Mouse (Mus musculus): Measurements from ENCODE around the gene Ugt1a8.
"Not testable (repeated sequence)": the region's sequence is repeated elsewhere in the genome, so short reads cannot be mapped to it uniquely, and the experiment has no call there.

Gene Ugt1a8

DNA sequence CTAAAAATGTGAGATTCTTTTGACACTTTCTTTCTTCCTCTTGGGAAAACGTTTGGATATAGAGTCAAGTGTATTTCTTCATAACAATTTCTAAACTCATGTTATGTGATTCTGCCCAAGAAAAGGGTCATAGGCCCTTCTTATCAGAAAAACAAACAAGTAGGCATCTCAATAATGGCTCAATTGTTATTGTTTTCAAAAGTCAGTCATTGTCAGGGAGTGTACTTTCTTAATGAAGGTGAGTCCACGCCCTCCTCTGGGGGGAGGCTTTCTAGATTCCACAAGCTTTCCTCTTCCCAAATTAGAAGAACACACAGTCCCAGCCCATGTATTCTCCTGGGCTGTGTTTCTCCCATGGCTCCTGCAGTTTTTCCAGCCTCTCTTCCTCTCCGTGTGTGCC lies at the start of gene Ugt1a8:
TSS of gene Ugt1a8 (plus strand) at position 301 of the 400 bp plus-strand sequence.
- in situ Hi-C loops (cut with MboI; ENCODE audit: low pct_unique_long_range_greater_than_20kb in 1 of 2, low sequenced_read_pairs in 2 of 2, unreplicated experiment in 1 of 2): no loop called here

DNA sequence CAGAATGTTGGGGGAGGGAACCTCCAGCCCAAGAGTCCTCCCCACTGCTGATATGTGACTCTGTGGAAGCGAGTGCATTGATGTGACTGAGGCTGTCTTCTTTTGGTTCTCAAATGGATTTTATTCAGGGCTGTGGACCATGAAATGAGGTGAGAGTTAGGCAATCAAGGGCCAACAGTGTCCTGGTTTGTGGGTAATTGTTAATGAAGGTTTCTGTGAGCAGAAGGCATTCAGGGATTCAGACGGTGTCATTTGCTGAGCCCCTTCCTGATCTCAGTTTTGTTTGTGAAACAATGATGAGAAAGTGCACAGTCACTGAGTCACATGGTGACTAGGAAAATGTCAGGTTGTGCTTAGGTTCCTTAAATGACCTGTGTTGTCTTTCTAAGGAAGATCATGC lies 44.6 kb upstream of the Ugt1a8 start:
- in situ Hi-C loops (cut with MboI; ENCODE audit: low pct_unique_long_range_greater_than_20kb in 1 of 2, low sequenced_read_pairs in 2 of 2, unreplicated experiment in 1 of 2): not testable (repeated sequence)

DNA sequence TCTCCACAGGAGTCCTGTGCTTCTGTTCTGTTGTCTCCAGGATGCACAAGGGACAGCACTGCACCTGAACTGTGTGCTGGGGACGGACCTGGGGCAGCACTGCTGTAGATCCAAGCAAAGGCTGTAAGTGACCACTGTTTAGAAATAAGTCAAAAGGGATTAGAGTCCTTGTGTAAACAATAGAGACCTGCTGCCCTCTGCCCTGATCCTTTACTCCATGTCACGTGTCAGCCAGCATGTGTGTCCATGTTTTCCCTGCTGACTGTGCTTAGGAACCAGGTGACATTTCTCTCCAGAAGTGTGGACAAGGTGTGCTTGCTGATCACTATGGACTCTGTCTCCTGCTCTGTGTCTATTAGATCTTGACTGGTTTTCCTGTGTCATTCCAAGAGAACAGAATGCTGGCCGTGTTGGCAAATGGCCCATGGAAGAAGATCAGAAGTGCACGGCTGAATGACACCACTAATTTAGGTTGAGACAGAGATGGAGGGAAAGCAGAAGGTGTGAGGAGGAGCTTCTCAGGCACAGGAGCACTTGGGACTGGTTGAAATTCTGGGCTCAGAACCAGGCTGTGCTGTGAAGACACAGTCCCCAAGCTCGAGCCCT lies 42.7 kb upstream of the Ugt1a8 start:
- in situ Hi-C loops (cut with MboI; ENCODE audit: low pct_unique_long_range_greater_than_20kb in 1 of 2, low sequenced_read_pairs in 2 of 2, unreplicated experiment in 1 of 2): not testable (repeated sequence)

DNA sequence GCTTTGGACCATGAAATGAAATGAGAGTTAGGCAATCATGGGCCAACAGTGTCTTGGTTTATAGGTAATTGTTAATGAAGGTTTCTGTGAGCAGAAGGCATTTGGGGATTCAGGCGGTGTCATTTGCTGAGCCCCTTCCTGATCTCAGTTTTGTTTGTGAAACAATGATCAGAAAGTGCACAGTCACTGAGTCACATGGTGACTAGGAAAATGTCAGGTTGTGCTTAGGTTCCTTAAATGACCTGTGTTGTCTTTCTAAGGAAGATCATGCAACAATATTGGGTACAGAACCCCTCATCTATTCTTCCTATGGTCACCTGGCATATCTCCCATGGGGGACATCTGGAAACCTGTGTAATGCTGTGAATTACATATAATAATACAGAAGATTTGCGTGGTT lies 40.2 kb upstream of the Ugt1a8 start:
- in situ Hi-C loops (cut with MboI; ENCODE audit: low pct_unique_long_range_greater_than_20kb in 1 of 2, low sequenced_read_pairs in 2 of 2, unreplicated experiment in 1 of 2): not testable (repeated sequence)

DNA sequence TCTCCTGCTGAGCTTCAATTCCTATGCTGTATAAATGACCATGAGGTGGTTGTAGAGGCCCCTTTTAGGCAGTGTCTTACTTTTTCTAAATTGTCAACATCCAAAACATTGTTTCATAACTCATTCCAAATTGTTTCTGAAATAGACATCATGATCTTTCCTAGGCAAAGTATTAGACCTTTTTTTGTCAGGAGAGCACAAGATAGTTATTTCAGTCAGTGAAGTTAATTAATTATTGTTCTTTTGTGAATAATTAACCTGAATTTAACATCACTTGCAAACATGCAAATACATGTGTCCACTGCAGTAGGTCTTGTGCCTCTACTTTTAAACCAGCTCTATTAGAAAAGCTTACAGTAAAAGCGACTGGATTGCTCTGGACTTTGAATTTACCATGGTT lies 32.5 kb upstream of the Ugt1a8 start, which contains the start of gene Ugt1a10:
TSS of gene Ugt1a10 (plus strand) at position 301 of the 400 bp plus-strand sequence.
- in situ Hi-C loops (cut with MboI; ENCODE audit: low pct_unique_long_range_greater_than_20kb in 1 of 2, low sequenced_read_pairs in 2 of 2, unreplicated experiment in 1 of 2): no loop called here

DNA sequence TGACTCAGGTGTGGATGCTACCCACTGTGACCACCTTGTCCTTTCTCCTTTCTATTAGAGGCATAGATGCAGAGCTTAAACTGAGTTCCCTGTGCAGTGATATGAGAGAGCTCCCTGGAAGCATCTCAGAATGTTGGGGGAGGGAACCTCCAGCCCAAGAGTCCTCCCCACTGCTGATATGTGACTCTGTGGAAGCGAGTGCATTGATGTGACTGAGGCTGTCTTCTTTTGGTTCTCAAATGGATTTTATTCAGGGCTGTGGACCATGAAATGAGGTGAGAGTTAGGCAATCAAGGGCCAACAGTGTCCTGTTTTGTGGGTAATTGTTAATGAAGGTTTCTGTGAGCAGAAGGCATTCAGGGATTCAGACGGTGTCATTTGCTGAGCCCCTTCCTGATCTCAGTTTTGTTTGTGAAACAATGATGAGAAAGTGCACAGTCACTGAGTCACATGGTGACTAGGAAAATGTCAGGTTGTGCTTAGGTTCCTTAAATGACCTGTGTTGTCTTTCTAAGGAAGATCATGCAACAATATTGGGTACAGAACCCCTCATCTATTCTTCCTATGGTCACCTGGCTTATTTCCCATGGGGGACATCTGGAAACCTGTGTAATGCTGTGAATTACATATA lies 21.0 kb upstream of the Ugt1a8 start:
- in situ Hi-C loops (cut with MboI; ENCODE audit: low pct_unique_long_range_greater_than_20kb in 1 of 2, low sequenced_read_pairs in 2 of 2, unreplicated experiment in 1 of 2): not testable (repeated sequence)

DNA sequence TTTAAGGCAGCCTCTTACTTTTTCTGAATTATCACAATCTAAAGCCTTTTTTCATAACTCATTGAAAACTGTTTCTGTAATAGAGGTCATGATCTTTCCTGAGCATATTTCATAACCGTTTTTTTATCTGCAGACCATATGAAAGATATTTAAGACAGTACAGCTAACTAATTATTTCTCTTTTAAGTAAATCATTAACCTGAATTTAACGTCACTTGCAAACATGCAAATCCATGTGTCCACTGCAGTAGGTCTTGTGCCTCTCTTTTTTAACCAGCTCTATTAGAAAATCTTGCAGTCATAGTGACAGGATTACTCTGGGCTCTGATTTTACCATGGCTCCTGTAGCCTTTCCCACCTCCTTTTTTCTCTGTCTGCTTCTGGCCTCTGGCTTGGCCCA lies 17.1 kb upstream of the Ugt1a8 start, which contains the start of gene Ugt1a9:
TSS of gene Ugt1a9 (plus strand) at position 306 of the 400 bp plus-strand sequence.
- in situ Hi-C loops (cut with MboI; ENCODE audit: low pct_unique_long_range_greater_than_20kb in 1 of 2, low sequenced_read_pairs in 2 of 2, unreplicated experiment in 1 of 2): no loop called here

DNA sequence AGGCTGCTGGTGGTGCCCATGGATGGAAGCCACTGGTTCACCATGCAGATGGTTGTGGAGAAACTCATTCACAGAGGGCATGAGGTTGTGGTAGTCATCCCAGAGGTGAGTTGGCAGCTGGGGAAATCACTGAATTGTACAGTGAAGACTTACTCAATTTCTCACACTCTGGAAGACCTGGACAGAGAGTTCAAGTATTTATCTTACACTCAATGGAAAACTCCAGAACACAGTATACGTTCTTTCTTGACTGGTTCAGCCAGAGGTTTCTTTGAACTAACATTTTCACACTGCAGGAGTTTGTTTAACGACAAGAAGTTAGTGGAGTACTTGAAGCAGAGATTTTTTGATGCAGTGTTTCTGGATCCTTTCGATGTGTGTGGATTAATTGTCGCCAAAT lies 16.7 kb upstream of the Ugt1a8 start:
- in situ Hi-C loops (cut with MboI; ENCODE audit: low pct_unique_long_range_greater_than_20kb in 1 of 2, low sequenced_read_pairs in 2 of 2, unreplicated experiment in 1 of 2): no loop called here

DNA sequence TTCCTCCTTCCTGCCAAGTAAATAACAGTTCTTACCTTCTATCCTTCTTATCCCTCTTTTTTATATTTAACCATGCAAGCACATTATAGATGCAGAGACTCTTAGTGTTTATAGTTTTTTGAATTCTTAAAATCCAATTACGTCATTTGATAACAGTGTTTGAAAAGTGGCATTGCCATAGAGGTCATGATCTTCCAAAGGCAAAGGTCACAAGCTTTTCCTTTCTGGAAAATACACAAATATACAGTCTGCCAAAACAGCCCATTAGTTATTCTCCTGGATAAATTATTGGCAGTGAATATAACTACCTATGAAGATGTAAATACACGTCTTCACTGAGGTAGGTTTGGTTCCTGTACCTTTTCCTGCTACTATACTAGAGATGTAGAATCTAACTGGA lies 13.1 kb upstream of the Ugt1a8 start:
- in situ Hi-C loops (cut with MboI; ENCODE audit: low pct_unique_long_range_greater_than_20kb in 1 of 2, low sequenced_read_pairs in 2 of 2, unreplicated experiment in 1 of 2): no loop called here

DNA sequence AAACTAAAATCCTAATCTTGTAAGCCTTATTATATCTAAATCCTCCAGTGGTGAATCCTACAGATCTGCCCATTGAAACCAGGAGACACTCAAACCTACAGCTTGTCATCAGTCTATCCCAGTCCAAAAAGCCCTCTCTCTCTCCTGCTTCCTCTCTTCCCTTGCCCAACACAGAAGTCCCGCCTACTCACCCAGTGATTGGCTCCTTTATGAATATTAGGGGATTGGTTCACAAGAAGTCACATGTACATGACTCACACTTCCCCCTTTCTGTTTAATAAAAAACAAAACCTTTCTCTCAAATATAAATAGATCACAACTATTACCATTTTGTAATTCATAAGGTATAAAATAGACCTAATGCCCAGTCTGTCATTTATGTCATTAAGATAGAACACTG lies 10.5 kb upstream of the Ugt1a8 start:
- in situ Hi-C loops (cut with MboI; ENCODE audit: low pct_unique_long_range_greater_than_20kb in 1 of 2, low sequenced_read_pairs in 2 of 2, unreplicated experiment in 1 of 2): no loop called here

DNA sequence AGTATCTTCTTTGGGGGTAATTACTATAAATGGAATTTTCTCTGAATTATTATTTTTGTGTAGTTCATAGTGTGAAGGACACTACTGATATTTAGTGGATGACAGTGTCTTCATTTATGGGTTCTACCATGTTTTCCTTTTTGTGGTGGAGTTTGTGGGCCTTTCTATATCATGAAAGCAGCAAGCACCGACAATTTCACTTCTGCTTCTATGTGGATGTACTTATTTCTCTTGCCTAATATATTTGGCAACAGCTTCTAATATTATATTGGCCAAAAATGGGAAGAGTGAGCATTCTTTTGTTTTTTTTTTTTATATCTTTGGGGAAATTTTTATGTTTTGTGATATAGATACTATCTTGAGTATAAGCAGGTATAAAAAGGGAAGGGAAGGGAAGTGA lies 5.9 kb upstream of the Ugt1a8 start:
- in situ Hi-C loops (cut with MboI; ENCODE audit: low pct_unique_long_range_greater_than_20kb in 1 of 2, low sequenced_read_pairs in 2 of 2, unreplicated experiment in 1 of 2): no loop called here

DNA sequence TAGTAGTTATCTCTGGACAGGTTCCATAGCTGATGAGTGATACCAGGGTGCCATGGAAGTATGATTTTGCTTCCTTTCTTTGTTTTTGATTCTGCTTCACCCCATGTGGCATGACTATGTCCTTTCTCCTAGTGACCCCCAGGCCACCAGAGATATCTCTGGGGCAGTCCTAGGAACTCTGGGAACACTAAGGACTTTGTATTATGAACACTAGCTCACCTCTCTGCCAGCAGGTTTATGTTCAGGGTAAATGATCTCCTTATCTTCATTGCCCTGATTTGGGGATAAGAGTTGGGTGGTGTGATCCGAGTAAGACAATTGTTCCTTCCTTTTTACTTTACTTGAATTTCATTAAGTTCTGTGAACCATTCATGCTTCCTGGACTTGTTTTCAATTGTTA lies 1.5 kb upstream of the Ugt1a8 start:
- in situ Hi-C loops (cut with MboI; ENCODE audit: low pct_unique_long_range_greater_than_20kb in 1 of 2, low sequenced_read_pairs in 2 of 2, unreplicated experiment in 1 of 2): no loop called here

DNA sequence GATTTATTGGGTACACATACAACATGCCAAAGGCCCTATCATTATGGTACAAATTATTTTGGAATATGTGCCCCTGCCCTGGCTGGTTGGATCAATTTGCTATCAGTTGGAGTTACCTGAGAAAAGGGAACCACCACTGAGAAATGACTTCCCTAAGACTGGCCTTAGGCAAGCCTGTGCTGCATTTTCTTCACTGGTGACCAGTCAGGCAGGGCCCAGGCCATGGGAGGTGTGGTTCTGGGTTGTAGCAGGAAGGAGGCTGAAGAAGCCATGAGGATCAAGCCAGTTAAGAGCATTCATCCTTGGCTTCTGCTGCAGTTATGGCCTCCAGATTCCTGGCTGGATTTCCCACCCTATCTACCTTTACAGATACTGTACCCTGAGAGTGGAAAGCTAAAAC lies 4.7 kb downstream of the Ugt1a8 start:
- in situ Hi-C loops (cut with MboI; ENCODE audit: low pct_unique_long_range_greater_than_20kb in 1 of 2, low sequenced_read_pairs in 2 of 2, unreplicated experiment in 1 of 2): no loop called here

DNA sequence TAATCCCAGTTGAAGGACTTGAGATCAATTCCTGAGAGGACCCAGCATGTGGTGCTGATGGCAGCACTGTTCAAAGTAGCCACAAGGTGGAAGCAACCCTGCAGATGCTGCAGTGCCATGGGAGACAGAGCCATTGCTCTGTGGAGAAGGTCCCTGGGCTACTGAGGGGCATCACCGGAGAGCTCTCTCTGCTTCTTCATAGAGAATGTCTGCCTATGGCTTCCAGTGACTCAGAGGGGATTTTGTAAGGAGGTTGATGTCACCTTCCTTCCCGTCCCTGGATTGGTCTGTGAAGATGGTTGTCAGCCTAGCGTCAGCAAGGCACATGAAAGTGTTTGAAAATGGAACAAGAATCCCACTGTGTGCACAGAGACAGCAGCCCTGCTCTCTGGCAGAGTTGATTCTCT lies 6.7 kb downstream of the Ugt1a8 start:
- in situ Hi-C loops (cut with MboI; ENCODE audit: low pct_unique_long_range_greater_than_20kb in 1 of 2, low sequenced_read_pairs in 2 of 2, unreplicated experiment in 1 of 2): not testable (repeated sequence)

DNA sequence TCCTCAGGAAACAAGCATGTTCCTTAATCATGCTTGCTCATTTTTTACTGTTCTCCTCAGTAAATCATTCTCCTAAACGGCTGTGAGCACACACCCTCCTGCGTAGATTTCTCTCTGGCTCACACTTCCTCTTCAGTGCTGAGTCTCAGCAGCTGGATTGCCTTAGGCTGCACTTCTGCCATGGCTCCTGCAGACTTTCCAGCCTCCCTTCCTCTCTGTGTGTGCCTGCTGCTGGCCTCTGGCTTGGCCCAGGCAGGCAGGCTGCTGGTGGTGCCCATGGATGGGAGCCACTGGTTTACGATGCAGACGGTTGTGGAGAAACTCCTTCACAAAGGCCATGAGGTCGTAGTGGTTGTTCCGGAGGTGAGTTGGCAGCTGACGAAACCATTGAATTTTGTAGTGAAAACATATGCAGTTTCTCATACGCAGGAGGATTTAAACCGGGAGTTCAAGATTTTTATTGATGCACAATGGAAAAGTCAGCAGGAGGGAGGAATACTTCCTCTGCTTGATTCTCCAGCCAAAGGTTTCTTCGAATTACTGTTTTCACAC lies 7.4 kb downstream of the Ugt1a8 start, which contains the start of gene Ugt1a7c:
TSS of gene Ugt1a7c (plus strand) at position 122 of the 552 bp plus-strand sequence.
- in situ Hi-C loops (cut with MboI; ENCODE audit: low pct_unique_long_range_greater_than_20kb in 1 of 2, low sequenced_read_pairs in 2 of 2, unreplicated experiment in 1 of 2): no loop called here

DNA sequence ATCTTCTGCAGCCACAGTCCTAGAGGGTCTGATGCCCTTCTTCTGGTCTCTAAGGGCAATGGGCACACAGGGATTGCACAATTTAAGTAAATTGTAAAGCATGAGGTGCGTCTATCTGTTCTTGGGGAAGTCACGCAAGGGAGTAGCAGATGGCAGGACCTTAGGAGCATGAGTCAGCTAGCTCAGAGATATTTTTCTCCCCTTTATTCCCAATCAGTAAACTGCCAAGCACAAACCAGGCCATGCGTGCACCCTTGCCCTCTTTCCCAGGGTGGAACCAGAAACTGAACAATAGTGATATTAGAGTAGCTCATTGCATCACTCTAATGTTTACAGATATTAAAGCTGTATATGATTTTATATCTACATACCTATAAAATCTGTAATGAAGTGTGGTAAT lies 10.9 kb downstream of the Ugt1a8 start:
- in situ Hi-C loops (cut with MboI; ENCODE audit: low pct_unique_long_range_greater_than_20kb in 1 of 2, low sequenced_read_pairs in 2 of 2, unreplicated experiment in 1 of 2): not testable (repeated sequence)

DNA sequence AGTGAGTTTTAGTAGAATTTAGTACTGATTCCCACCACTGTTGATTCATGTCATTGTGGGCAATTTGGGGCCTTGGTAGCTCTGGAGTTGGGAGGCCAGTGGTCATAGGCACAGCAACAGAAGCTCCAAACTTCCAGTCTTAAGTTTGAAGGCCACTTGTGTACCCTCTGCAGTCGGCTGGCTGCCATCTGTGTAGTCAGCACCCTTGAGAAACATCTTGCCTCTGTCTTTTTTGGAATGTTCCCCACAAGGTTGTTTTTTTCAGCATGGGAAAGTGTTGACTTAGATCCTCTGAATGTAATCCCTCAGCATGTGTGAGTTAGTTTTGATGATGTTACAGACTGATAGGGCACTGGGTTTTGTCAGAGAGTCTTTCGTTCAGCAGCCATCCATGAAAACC lies 12.1 kb downstream of the Ugt1a8 start:
- in situ Hi-C loops (cut with MboI; ENCODE audit: low pct_unique_long_range_greater_than_20kb in 1 of 2, low sequenced_read_pairs in 2 of 2, unreplicated experiment in 1 of 2): loop anchor here in 1 of 2 experiments (5.0 kb wide), 1 partner anchor 38 kb away; no protein-coding TSS in a partner anchor

DNA sequence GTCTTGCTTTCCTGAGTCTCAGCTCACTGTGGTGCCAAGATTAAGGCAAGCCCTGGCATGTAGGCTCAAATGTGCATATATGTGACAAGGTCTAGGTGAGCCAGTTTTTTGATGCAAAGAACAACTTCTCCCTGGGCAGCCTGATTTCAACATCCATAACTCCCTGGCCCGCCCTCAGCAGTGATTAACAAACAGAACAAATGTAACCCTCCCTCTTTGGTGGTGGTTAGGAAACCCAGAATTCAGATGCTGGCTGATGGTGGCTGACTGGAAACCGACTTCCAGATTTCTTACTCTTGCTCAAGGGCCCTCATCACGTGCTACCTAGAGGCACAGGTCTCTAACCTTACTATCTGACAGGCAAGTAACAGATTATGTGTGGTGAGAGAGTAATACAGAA lies 15.4 kb downstream of the Ugt1a8 start, which contains the start of gene Ugt1a6b:
TSS of gene Ugt1a6b (plus strand) at position 234 of the 400 bp plus-strand sequence.
- in situ Hi-C loops (cut with MboI; ENCODE audit: low pct_unique_long_range_greater_than_20kb in 1 of 2, low sequenced_read_pairs in 2 of 2, unreplicated experiment in 1 of 2): loop anchor here in 1 of 2 experiments (5.0 kb wide), 1 partner anchor 34 kb away; no protein-coding TSS in a partner anchor

DNA sequence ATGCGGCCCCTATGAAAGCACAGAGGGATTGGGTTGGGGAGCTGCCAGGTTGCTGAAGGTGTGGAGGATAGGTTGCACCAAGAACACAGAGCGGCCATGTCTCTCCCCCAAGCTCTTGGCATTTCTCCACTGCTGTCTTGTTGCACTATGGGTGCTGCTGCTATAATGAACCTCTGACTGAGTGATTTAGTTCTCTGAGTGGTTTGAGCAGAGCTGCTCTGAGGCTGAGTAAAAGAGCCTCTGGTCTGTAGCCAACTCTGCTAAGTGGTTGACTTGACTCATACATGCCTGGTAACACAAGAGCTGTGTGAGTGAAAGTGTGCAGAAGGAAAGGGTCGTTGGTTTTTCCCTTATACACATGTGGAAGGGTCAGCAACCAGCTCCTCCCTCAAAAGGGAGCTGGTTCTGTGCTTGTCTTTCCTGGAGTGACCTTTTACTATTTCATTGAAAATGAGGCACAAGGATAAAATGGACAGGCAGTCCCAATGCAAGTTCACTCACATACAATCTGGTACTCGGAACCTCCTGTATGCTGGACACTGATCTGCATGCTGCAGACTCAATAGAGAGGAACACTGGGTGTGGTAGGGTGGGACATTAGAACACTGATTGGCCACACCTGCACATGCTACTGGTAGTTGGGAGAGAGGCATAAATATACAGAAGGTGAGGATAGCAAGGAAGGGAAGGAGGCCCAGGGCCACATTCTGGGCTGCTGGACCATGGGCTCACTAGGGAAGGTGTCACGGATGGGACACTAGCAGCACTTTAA lies 16.3 kb downstream of the Ugt1a8 start:
- in situ Hi-C loops (cut with MboI; ENCODE audit: low pct_unique_long_range_greater_than_20kb in 1 of 2, low sequenced_read_pairs in 2 of 2, unreplicated experiment in 1 of 2): loop anchor here in 1 of 2 experiments (5.0 kb wide), 1 partner anchor 33 kb away; no protein-coding TSS in a partner anchor
